Mouse (Mus musculus) kidney, embryonic 14.5 days (tissue): ENCODE measurements at regions not wholly inside any gene's neighbourhood (a gene's known extent, or its start where the extent isn't known, plus 50 kb on each side); places are given as distances from the start of the nearest gene placed in this dataset.

Source experiments
- ATAC-seq: fragments of 200-750 bp; cut with Nextera tagmentation; 2 replicates; pipeline ENCODE4 v1.8.0; 2017; ENCODE audit warnings: moderate number of reproducible peaks, mild to moderate bottlenecking, moderate TSS enrichment, moderate library complexity; ENCODE audit not compliant: low FRiP score, low TSS enrichment
- H3K27ac ChIP-seq: fragments of 300-500 bp; sonication (generic); 2 replicates; pipeline ENCODE4 v1.5.1; 2014; ENCODE audit warnings: low read depth, mild to moderate bottlenecking, low read length, moderate library complexity, mixed read lengths
- H3K27me3 ChIP-seq: fragments of 300-500 bp; sonication (generic); 2 replicates; pipeline ENCODE4 v1.6.1; 2014; ENCODE audit warnings: mild to moderate bottlenecking, low read length; ENCODE audit not compliant: control insufficient read depth, insufficient read depth
- H3K36me3 ChIP-seq: fragments of 300-500 bp; sonication (generic); 2 replicates; pipeline ENCODE4 v1.6.1; 2014; ENCODE audit warnings: low read length, mixed read lengths; ENCODE audit not compliant: control insufficient read depth, insufficient read depth
- H3K4me1 ChIP-seq: fragments of 300-500 bp; sonication (generic); 2 replicates; pipeline ENCODE4 v1.6.1; 2014; ENCODE audit warnings: low read length, mixed read lengths; ENCODE audit not compliant: control insufficient read depth, insufficient read depth
- H3K4me2 ChIP-seq: fragments of 300-500 bp; sonication (generic); replicated peaks from 2 replicates; pipeline ENCODE4 v1.6.1; 2014; ENCODE audit warnings: low read depth, mild to moderate bottlenecking, low read length
- H3K4me3 ChIP-seq: fragments of 300-500 bp; sonication (generic); 2 replicates; pipeline ENCODE4 v1.5.1; 2014; ENCODE audit warnings: mild to moderate bottlenecking, low read length
- H3K9ac ChIP-seq: fragments of 300-500 bp; sonication (generic); 2 replicates; pipeline ENCODE4 v1.6.1; 2014; ENCODE audit warnings: low read depth, mild to moderate bottlenecking, low read length, moderate library complexity
- H3K9me3 ChIP-seq: fragments of 300-500 bp; sonication (generic); 2 replicates; pipeline ENCODE4 v1.6.1; 2016; ENCODE audit warnings: low read length; ENCODE audit not compliant: control insufficient read depth
- whole genome bisulfite sequencing: fragments of 180-500 bp; shearing (Covaris S2); extraction: QIAGEN DNeasy Blood & Tissue Kit; methylation state at CpG from one replicate; pipeline ENCODE4 v1.1.7; 2014; 5-methylcytosine and 5-hydroxymethylcytosine counted together

DNA sequence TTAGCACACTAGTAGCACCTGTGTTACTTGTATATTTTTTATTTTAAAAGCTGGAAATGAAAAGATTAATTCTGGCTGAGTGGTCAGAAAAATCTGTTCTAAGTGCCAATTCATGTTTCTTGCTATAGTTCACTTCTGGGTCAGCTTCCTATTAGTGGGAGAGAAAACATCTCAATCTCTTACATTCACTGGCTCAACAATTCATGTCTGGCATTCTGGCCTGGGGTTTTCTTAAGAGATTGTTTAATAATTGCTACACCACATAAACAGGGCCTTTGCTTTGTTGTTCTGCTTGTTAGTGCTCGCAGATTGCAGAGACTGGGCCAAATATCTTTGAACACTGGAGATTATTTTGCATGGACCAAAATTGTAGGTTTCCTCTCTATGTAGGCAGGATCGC lies 84.2 kb upstream of the Adamts5 start:
- H3K27me3 ChIP-seq = no peaks in the 10 kb centered on the region
- H3K36me3 ChIP-seq = no peaks in the 10 kb centered on the region
- no peak overlapping the region for H3K27ac ChIP-seq
- 86% methylated on average over 2 of the region's 2 CpGs for WGBS
- no peak overlapping the region for H3K4me2 ChIP-seq
- no peaks in the 10 kb centered on the region for H3K4me1 ChIP-seq
- no peak for ATAC-seq
- no peak overlapping the region for H3K4me3 ChIP-seq
- H3K9ac ChIP-seq = no peak overlapping the region
- H3K9me3 ChIP-seq = no peaks in the 10 kb centered on the region

- H3K27ac ChIP-seq = no peak overlapping the region
- no peaks in the 10 kb centered on the region for H3K27me3 ChIP-seq
- H3K4me3 ChIP-seq = no peak overlapping the region
- H3K9me3 ChIP-seq = no peaks in the 10 kb centered on the region
- WGBS = 70% methylated on average over 2 of the region's 2 CpGs
- no peak overlapping the region for H3K9ac ChIP-seq
- no peak overlapping the region for H3K4me2 ChIP-seq
- H3K36me3 ChIP-seq = no peaks in the 10 kb centered on the region
- no peak for ATAC-seq
- H3K4me1 ChIP-seq = no peaks in the 10 kb centered on the region
Observed at GRCm38 (mm10) chr16:85977102-85977501, 75.5 kb upstream of the Adamts5 start.

DNA sequence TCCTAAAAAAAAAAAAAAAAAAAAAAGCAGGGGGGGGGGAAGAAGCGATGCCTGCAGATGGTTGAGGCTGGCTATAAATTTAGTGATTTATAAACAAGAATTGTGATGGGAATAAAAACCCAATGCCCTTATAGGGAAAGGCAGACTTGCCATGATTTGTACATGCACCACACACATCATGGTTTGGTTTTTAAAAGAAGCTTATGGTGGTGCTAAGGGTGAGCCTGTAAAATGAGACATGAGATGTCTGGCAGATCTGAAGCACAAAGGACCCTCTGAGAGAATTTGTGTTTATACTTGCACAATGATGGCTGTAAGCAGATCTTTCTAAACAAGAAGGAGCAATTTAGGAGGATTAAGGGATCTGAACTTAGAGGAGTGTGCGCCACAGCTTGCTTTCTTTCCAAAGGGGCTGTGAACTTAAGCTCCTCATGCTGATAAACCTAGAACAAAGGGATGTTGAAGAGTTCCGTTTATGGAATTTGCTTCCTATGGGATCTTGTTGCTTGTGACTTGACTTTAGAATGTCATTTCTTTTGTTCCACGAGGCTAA lies 65.3 kb upstream of the Adamts5 start:
- Histone ChIP-seq H3K4me3 (no peak overlapping the region), H3K27ac (no peak overlapping the region), H3K36me3 (no peaks in the 10 kb centered on the region), H3K4me1 (no peaks in the 10 kb centered on the region), H3K9ac (no peak overlapping the region), H3K4me2 (no peak overlapping the region), H3K27me3 (no peaks in the 10 kb centered on the region), H3K9me3 (no peaks in the 10 kb centered on the region)
- 43% methylated on average over 4 of the region's 4 CpGs for WGBS
- ATAC-seq = no peak

- Histone ChIP-seq H3K27me3 (no peaks in the 10 kb centered on the region), H3K9ac (no peak overlapping the region), H3K36me3 (no peaks in the 10 kb centered on the region), H3K9me3 (no peaks in the 10 kb centered on the region), H3K4me2 (no peak overlapping the region), H3K27ac (no peak overlapping the region), H3K4me3 (no peak overlapping the region), H3K4me1 (no peaks in the 10 kb centered on the region)
- WGBS = 76% methylated on average over 4 of the region's 4 CpGs
- no peak for ATAC-seq
Observed at GRCm38 (mm10) chr16:85966251-85966650, 64.6 kb upstream of the Adamts5 start.

- 67% methylated on average over 2 of the region's 2 CpGs for WGBS
- H3K9me3 ChIP-seq = no peaks in the 10 kb centered on the region
- peak overlapping the region; percentile 38; the same call in 1 of the 2 replicates for H3K27ac ChIP-seq
- H3K4me3 ChIP-seq = no peak overlapping the region
- H3K9ac ChIP-seq = no peak overlapping the region
- no peak for ATAC-seq
- H3K4me2 ChIP-seq = no peak overlapping the region
- no peaks in the 10 kb centered on the region for H3K4me1 ChIP-seq
- H3K36me3 ChIP-seq = no peaks in the 10 kb centered on the region
- H3K27me3 ChIP-seq = no peaks in the 10 kb centered on the region
Observed at GRCm38 (mm10) chr16:85964352-85965210, 63.0 kb upstream of the Adamts5 start.

DNA sequence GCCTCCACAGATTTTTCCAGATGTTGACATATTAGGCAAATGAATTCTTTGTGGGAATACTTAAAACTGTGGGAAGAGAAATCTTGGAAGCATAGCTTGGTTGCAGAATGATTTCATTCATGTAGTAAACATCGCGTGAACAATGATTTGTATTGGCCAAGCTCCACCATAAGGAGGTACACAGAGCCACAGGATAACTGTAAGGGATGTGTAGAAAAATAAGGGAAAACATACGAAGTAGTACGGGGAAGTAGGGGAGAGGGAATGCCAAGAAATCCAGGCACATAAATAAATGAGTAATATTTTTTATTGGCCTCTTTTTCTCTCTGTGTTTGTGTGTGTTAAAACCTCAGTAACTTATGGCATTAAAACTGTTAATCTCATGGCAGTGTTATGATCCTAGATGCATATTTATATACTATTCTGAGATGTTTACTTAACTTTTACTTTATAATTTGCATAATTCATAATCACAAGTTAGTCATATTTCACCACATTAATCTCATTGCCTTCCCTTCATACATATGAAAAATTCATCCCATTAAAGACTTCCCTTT lies 54.5 kb upstream of the Adamts5 start:
- H3K36me3 ChIP-seq = no peaks in the 10 kb centered on the region
- 59% methylated on average over 4 of the region's 4 CpGs for WGBS
- no peak overlapping the region for H3K4me3 ChIP-seq
- peak; percentile 73; the same call in 1 of the 2 replicates for ATAC-seq
- H3K9me3 ChIP-seq = no peaks in the 10 kb centered on the region
- H3K27ac ChIP-seq = no peak overlapping the region
- H3K27me3 ChIP-seq = no peaks in the 10 kb centered on the region
- H3K9ac ChIP-seq = no peak overlapping the region
- H3K4me2 ChIP-seq = no peak overlapping the region
- no peaks in the 10 kb centered on the region for H3K4me1 ChIP-seq

GRCm38 (mm10) chr16:85951628-85952027 lies 50.0 kb upstream of the Adamts5 start:
- Histone ChIP-seq H3K4me1 (no peaks in the 10 kb centered on the region), H3K9me3 (no peaks in the 10 kb centered on the region), H3K9ac (no peak overlapping the region), H3K4me3 (no peak overlapping the region), H3K27ac (no peak overlapping the region), H3K36me3 (no peaks in the 10 kb centered on the region), H3K4me2 (no peak overlapping the region), H3K27me3 (no peaks in the 10 kb centered on the region)
- no peak for ATAC-seq
- 84% methylated on average over 4 of the region's 4 CpGs for WGBS
